Mouse (Mus musculus): ENCODE results near the gene Wnk3. TPM values are rescaled to one million over a fixed set of nuclear protein-coding genes. Genes with fewer than 3 reads are reported as not detected.
"Not testable (repeated sequence)": the region's sequence is repeated elsewhere in the genome, so short reads cannot be mapped to it uniquely, and the experiment has no call there.

Gene Wnk3
- 9.0 and 9.6 TPM in 2 replicates for polyA plus RNA-seq (2012; rRNA removed)

DNA sequence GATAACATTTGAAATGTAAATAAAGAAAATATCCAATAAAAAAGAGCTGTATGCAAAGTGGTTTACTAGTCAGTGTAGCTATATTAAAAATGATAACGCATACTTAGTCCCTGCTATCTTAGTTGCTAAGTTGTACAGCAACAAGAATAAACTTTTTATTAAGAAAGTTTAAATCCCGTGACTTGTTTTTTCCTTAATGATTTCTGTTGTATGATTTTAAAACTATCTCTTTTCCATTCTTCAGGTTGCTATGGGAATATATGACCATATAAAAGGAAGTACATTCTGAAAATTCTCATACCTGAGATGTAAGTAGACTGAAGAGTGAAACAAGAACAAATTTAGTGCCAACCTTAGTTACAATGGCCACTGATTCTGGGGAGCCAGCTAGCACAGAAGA lies at the start of gene Wnk3:
Gene Wnk3 (plus strand): TSS at position 301 of the 400 bp plus-strand sequence.
- Histone ChIP-seq H3K4me1 (ENCODE audit: control insufficient read depth, insufficient read depth, low read length) (no peaks in the 10 kb centered on the region), H3K27ac (ENCODE audit: insufficient read depth, low read length) (no peak within 1 kb of the TSS), H3K4me3 (ENCODE audit: insufficient read depth, low read length) (no peak within 1 kb of the TSS)
- TF ChIP-seq CTCF (IDR thresholded peaks at IDR 0.05; ENCODE audit: extremely low read depth, insufficient read depth, low read length) = no peak
- TF ChIP-seq POLR2A (IDR thresholded peaks at IDR 0.05; ENCODE audit: extremely low read depth, insufficient read depth, low read length) = no peak

- H3K4me3 ChIP-seq (ENCODE audit: insufficient read depth, low read length) = no peak overlapping the region
- no peak for TF ChIP-seq CTCF (IDR thresholded peaks at IDR 0.05; ENCODE audit: extremely low read depth, insufficient read depth, low read length)
- no peak for TF ChIP-seq POLR2A (IDR thresholded peaks at IDR 0.05; ENCODE audit: extremely low read depth, insufficient read depth, low read length)
- H3K27ac ChIP-seq (ENCODE audit: insufficient read depth, low read length) = no peak overlapping the region
- H3K4me1 ChIP-seq (ENCODE audit: control insufficient read depth, insufficient read depth, low read length) = no peaks in the 10 kb centered on the region
Measured at GRCm38 (mm10) chrX:151158414-151158813, 39.5 kb upstream of the Wnk3 start.

GRCm38 (mm10) chrX:151168438-151169131 lies 29.3 kb upstream of the Wnk3 start:
- Histone ChIP-seq H3K27ac (ENCODE audit: insufficient read depth, low read length) (peak overlapping the region; percentile 92), H3K4me1 (ENCODE audit: control insufficient read depth, insufficient read depth, low read length) (no peaks in the 10 kb centered on the region), H3K4me3 (ENCODE audit: insufficient read depth, low read length) (peak overlapping the region; percentile 76)
- TF ChIP-seq POLR2A (IDR thresholded peaks at IDR 0.05; ENCODE audit: extremely low read depth, insufficient read depth, low read length) = no peak
- no peak for TF ChIP-seq CTCF (IDR thresholded peaks at IDR 0.05; ENCODE audit: extremely low read depth, insufficient read depth, low read length)

GRCm38 (mm10) chrX:151169261-151169961 lies 28.5 kb upstream of the Wnk3 start:
- H3K4me3 ChIP-seq (ENCODE audit: insufficient read depth, low read length) = peak overlapping the region; percentile 76
- peak overlapping the region; percentile 92 for H3K27ac ChIP-seq (ENCODE audit: insufficient read depth, low read length)
- TF ChIP-seq CTCF (IDR thresholded peaks at IDR 0.05; ENCODE audit: extremely low read depth, insufficient read depth, low read length) (no peak), POLR2A (IDR thresholded peaks at IDR 0.05; ENCODE audit: extremely low read depth, insufficient read depth, low read length) (0 out of 2 replicates have a peak, but pooled peaks have one; percentile 8)
- H3K4me1 ChIP-seq (ENCODE audit: control insufficient read depth, insufficient read depth, low read length) = no peaks in the 10 kb centered on the region

DNA sequence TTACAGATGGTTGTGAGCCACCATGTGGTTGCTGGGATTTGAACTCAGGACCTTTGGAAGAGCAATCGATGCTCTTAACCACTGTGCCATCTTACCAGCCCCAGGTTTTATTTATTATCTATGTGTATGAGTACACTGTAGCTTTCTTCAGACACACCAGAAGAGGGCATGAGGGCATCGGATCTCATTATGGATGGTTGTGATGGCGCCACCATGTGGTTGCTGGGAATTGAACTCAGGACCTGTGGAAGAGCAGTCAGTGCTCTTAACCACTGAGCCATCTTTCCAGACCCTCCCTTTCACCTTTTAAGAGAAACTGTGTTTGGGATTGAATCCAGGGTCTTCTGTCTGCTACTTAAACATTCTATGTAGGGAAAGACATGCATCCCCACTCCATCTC lies 24.7 kb upstream of the Wnk3 start:
- H3K27ac ChIP-seq (ENCODE audit: insufficient read depth, low read length); H3K4me3 ChIP-seq (ENCODE audit: insufficient read depth, low read length); H3K4me1 ChIP-seq (ENCODE audit: control insufficient read depth, insufficient read depth, low read length): not testable (repeated sequence)

GRCm38 (mm10) chrX:151298329-151298728 lies 100.5 kb downstream of the Wnk3 start:
- Histone ChIP-seq H3K4me3 (ENCODE audit: insufficient read depth, low read length) (no peak overlapping the region), H3K4me1 (ENCODE audit: control insufficient read depth, insufficient read depth, low read length) (no peaks in the 10 kb centered on the region), H3K27ac (ENCODE audit: insufficient read depth, low read length) (no peak overlapping the region)
- no peak for TF ChIP-seq POLR2A (IDR thresholded peaks at IDR 0.05; ENCODE audit: extremely low read depth, insufficient read depth, low read length)
- no peak for TF ChIP-seq CTCF (IDR thresholded peaks at IDR 0.05; ENCODE audit: extremely low read depth, insufficient read depth, low read length)

GRCm38 (mm10) chrX:151313732-151314131 lies 115.9 kb downstream of the Wnk3 start:
- Histone ChIP-seq H3K27ac (ENCODE audit: insufficient read depth, low read length) (no peak overlapping the region), H3K4me1 (ENCODE audit: control insufficient read depth, insufficient read depth, low read length) (no peaks in the 10 kb centered on the region)
- TF ChIP-seq POLR2A (IDR thresholded peaks at IDR 0.05; ENCODE audit: extremely low read depth, insufficient read depth, low read length) (no peak), CTCF (IDR thresholded peaks at IDR 0.05; ENCODE audit: extremely low read depth, insufficient read depth, low read length) (0 out of 2 replicates have a peak, but pooled peaks have one; percentile 10)

DNA sequence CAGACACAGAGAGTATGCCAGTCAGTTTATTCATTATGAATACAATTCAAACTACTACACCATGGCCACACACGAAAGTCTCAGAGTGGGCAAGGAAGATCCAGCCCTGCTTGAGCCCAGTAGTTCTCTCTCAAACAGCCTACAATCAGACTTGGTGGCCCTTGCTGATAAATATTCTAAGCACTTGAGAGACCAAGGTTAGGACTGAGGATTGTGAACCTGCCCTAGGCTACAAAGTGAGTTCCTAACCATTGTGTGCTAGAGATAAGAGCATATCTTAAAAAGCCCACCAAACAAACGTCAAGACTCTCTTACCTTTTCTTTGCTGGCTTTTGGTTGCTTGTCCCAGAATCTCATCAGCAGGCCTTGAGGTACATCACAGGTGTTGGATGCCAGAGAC lies 135.7 kb downstream of the Wnk3 start:
- H3K4me3 ChIP-seq (ENCODE audit: insufficient read depth, low read length) = no peak overlapping the region
- no peaks in the 10 kb centered on the region for H3K4me1 ChIP-seq (ENCODE audit: control insufficient read depth, insufficient read depth, low read length)
- H3K27ac ChIP-seq (ENCODE audit: insufficient read depth, low read length) = no peak overlapping the region
- TF ChIP-seq CTCF (IDR thresholded peaks at IDR 0.05; ENCODE audit: extremely low read depth, insufficient read depth, low read length) = no peak
- TF ChIP-seq POLR2A (IDR thresholded peaks at IDR 0.05; ENCODE audit: extremely low read depth, insufficient read depth, low read length) = no peak

More at GRCm38 (mm10) chrX:151313732-151314131, 115.9 kb downstream of the Wnk3 start:
- H3K4me3 ChIP-seq (ENCODE audit: insufficient read depth, low read length) = no peak overlapping the region

- Histone ChIP-seq H3K27ac (ENCODE audit: insufficient read depth, low read length) (no peak overlapping the region), H3K4me1 (ENCODE audit: control insufficient read depth, insufficient read depth, low read length) (no peaks in the 10 kb centered on the region), H3K4me3 (ENCODE audit: insufficient read depth, low read length) (no peak overlapping the region)
- no peak for TF ChIP-seq CTCF (IDR thresholded peaks at IDR 0.05; ENCODE audit: extremely low read depth, insufficient read depth, low read length)
- no peak for TF ChIP-seq POLR2A (IDR thresholded peaks at IDR 0.05; ENCODE audit: extremely low read depth, insufficient read depth, low read length)
Measured at GRCm38 (mm10) chrX:151337804-151338203, 139.9 kb downstream of the Wnk3 start.

Data from cortical plate, adult 2 months (tissue).